Comparison of ENCODE assay signal across 18 mouse cellular contexts in the genomic region with DNA sequence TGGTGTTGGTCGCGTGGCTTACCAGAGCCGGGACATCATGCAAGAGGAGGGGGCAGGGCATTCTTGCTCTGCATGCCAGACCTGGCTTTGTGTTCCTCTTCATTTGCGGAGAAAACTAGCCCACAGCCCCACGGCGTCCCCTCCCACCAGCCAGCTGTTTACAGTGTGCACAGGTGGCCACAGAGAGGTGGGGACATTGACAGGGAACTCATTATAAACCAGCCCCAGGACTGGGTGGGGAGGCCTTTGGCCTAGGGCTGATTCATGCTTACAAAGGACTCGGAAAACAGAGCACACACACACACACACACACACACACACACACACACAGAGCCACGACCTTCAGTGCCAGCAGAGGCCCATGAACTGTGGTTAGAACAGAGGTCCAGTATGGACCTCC. TPM values are rescaled to one million over a fixed set of nuclear protein-coding genes. Genes with fewer than 3 reads are reported as not detected.
DNase-seq lines count a peak whose midpoint lies in the region; ATAC-seq and TF ChIP-seq lines count a peak whose summit lies in the region.
"Had no signal": no experiment of that assay in that cellular context is flagged by ENCODE, and none has a peak within 500 bp of the region (broad histone marks: within the 10 kb centered on the region; RNA-seq: fewer than 3 reads in every experiment).

No protein-coding gene starts in this region.

- 28% methylated on average over 8 of the region's 8 CpGs for WGBS in lung, postnatal 0 days

- H3K4me3 ChIP-seq in testis, adult 2 months (ENCODE audit: control insufficient read depth, low read depth, low read length), result peak overlapping the region; percentile 24; the same call in 1 of the 2 replicates
- no peak overlapping the region for H3K4me3 ChIP-seq in lung, postnatal 0 days (ENCODE audit: low read depth, low read length)
- H3K4me3 ChIP-seq: forebrain, embryonic 12.5 days; heart, embryonic 13.5 days; layer of hippocampus, adult 2 months had no signal

- ATAC-seq in lung, postnatal 0 days, result peak; percentile 61

- TF ChIP-seq CTCF in testis, adult 2 months (IDR thresholded peaks at IDR 0.05; ENCODE audit: control insufficient read depth, insufficient read depth, insufficient replicate concordance, low read depth, low read length), result no peak
- no peak for TF ChIP-seq CTCF in lung, postnatal 0 days (IDR thresholded peaks at IDR 0.05)

- no peak overlapping the region for H3K4me2 ChIP-seq in lung, postnatal 0 days (replicated peaks; ENCODE audit: low read depth, low read length)
- H3K4me2 ChIP-seq: forebrain, embryonic 12.5 days; heart, embryonic 13.5 days had no signal

- no peaks in the 10 kb centered on the region for H3K36me3 ChIP-seq in testis, adult 2 months (ENCODE audit: control insufficient read depth, insufficient read depth, low read length)
- H3K36me3 ChIP-seq in lung, postnatal 0 days (ENCODE audit: insufficient read depth, low read length), result no peaks in the 10 kb centered on the region
- H3K36me3 ChIP-seq: forebrain, embryonic 12.5 days; heart, embryonic 13.5 days had no signal

- H3K9me3 ChIP-seq in lung, postnatal 0 days (ENCODE audit: low read length), result no peaks in the 10 kb centered on the region
- H3K9me3 ChIP-seq: forebrain, embryonic 12.5 days had no signal

- TF ChIP-seq EP300 in lung, postnatal 0 days (IDR thresholded peaks at IDR 0.05), result no peak

- no peak overlapping the region for H3K9ac ChIP-seq in lung, postnatal 0 days (replicated peaks; ENCODE audit: low read depth)
- H3K9ac ChIP-seq: forebrain, embryonic 12.5 days; heart, embryonic 13.5 days had no signal

- H3K27ac ChIP-seq in testis, adult 2 months (ENCODE audit: control insufficient read depth, insufficient read depth, low read depth, low read length), result no peak overlapping the region
- peak overlapping the region; percentile 74 for H3K27ac ChIP-seq in lung, postnatal 0 days (ENCODE audit: low read length)
- H3K27ac ChIP-seq: forebrain, embryonic 12.5 days; heart, embryonic 13.5 days; layer of hippocampus, adult 2 months had no signal

- no peak for TF ChIP-seq POLR2A in testis, adult 2 months (IDR thresholded peaks at IDR 0.05; ENCODE audit: control insufficient read depth, low read depth, low read length)

- peaks cover 4% of the 10 kb centered on the region for H3K4me1 ChIP-seq in testis, adult 2 months (ENCODE audit: control insufficient read depth, insufficient read depth, low read length)
- H3K4me1 ChIP-seq in lung, postnatal 0 days (ENCODE audit: insufficient read depth, low read depth, low read length), result 0 out of 2 replicates have a peak, but pooled peaks cover 6% of the 10 kb centered on the region

- no peaks in the 10 kb centered on the region for H3K27me3 ChIP-seq in testis, adult 2 months (ENCODE audit: control insufficient read depth, insufficient read depth, low read length)
- H3K27me3 ChIP-seq in lung, postnatal 0 days (replicated peaks; ENCODE audit: insufficient read depth, low read length), result no peaks in the 10 kb centered on the region
- H3K27me3 ChIP-seq: forebrain, embryonic 12.5 days; heart, embryonic 13.5 days had no signal

- peak; percentile 35 for DNase-seq in adrenal gland, adult 2 months
- DNase-seq in adrenal gland, adult 8-10 months, result no peak
- DNase-seq in testis, postnatal 14 days (ENCODE audit: low spot score), result no peak
- DNase-seq in lung, postnatal 0 days (ENCODE audit: low spot score), result peak; percentile 47
- peak; percentile 56 to 58 for DNase-seq in urinary bladder, postnatal 36 days (ENCODE audit: low spot score in 2 of 2)
- no peak for DNase-seq in kidney, postnatal 25 days
- DNase-seq in layer of hippocampus, postnatal 10 days (ENCODE audit: low spot score in 2 of 2), result no peak
- DNase-seq: cerebellum, adult 18-20 months; gastrocnemius, postnatal 36 days; heart, postnatal 4 days; liver had no signal

RNA-seq across cellular contexts. Expression of gene Bco1, which starts 16.6 kb away (rescaled TPM):
- total RNA-seq in adrenal gland, adult 2 months (2021), result under 1 TPM; 0.38 to 0.55 TPM
- polyA plus RNA-seq in adrenal gland, adult 2 months (2012; rRNA removed), result not detected in 2 replicates
- total RNA-seq in adrenal gland, adult 8-10 months (2022), result under 1 TPM in 2 of 4 experiments, not detected in 2; 0.15 to 0.16 TPM
- polyA plus RNA-seq in testis, adult 2 months (2012; rRNA removed), result 31.9 and 38.7 TPM in 2 replicates
- polyA plus RNA-seq in lung, postnatal 0 days (2015; fragmentation: Nextera tagmentation; extraction: Ambion mirVana), result 0.10 TPM in 1 of 2 replicates, not detected in the other
- total RNA-seq in layer of hippocampus, postnatal 10 days (2021), result under 1 TPM in 1 of 2 experiments, not detected in 1; 0.21 TPM
- total RNA-seq: heart, postnatal 4 days; layer of hippocampus, adult 2 months; left cerebral cortex, adult 8-10 months had no signal

RNA-seq across cellular contexts. Expression of gene Pkd1l2, which starts 30.0 kb away (rescaled TPM):
- 1 to 10 TPM in 1 of 2 experiments, under 1 TPM in 1; 0.93 to 2.3 TPM for total RNA-seq in adrenal gland, adult 2 months (2021)
- 1.1 and 1.2 TPM in 2 replicates for polyA plus RNA-seq in adrenal gland, adult 2 months (2012; rRNA removed)
- total RNA-seq in adrenal gland, adult 8-10 months (2022), result 1 to 10 TPM; 2.2 to 4.7 (median 3.2) TPM
- 2.9 and 3.1 TPM in 2 replicates for polyA plus RNA-seq in testis, adult 2 months (2012; rRNA removed)
- 0.06 TPM in 1 of 2 replicates, not detected in the other for polyA plus RNA-seq in lung, postnatal 0 days (2015; fragmentation: Nextera tagmentation; extraction: Ambion mirVana)
- total RNA-seq in layer of hippocampus, postnatal 10 days (2021), result under 1 TPM; 0.05 to 0.07 TPM
- polyA plus RNA-seq: forebrain, embryonic 12.5 days; heart, embryonic 13.5 days; kidney, embryonic 14.5 days; neural tube, embryonic 11.5 days had no signal

RNA-seq across cellular contexts. Expression of gene Gan, which starts 45.7 kb away (rescaled TPM):
- total RNA-seq in adrenal gland, adult 2 months (2021), result 10 to 100 TPM in 1 of 2 experiments, 1 to 10 TPM in 1; 8.5 to 13.1 TPM
- 3.4 and 4.0 TPM in 2 replicates for polyA plus RNA-seq in adrenal gland, adult 2 months (2012; rRNA removed)
- 10 to 100 TPM; 12.2 to 17.4 (median 13.8) TPM for total RNA-seq in adrenal gland, adult 8-10 months (2022)
- 3.8 and 4.1 TPM in 2 replicates for polyA plus RNA-seq in testis, adult 2 months (2012; rRNA removed)
- polyA plus RNA-seq in lung, postnatal 0 days (2015; fragmentation: Nextera tagmentation; extraction: Ambion mirVana), result 3.3 and 4.2 TPM in 2 replicates
- total RNA-seq in layer of hippocampus, postnatal 10 days (2021), result 10 to 100 TPM; 22.6 to 24.7 TPM

Comparison
In these comparisons a context has a peak if more than half of its experiments do, and no peak if none do; other contexts are left out.
1. DNase-seq: peak in adrenal gland, adult 2 months (single experiment), lung, postnatal 0 days (single experiment) and urinary bladder, postnatal 36 days (2 of 2); none in adrenal gland, adult 8-10 months (single experiment), testis, postnatal 14 days (single experiment), kidney, postnatal 25 days (0 of 2) and layer of hippocampus, postnatal 10 days (0 of 2).